Mouse (Mus musculus) liver, postnatal 0 days (tissue): ENCODE measurements at regions not wholly inside any gene's neighbourhood (a gene's known extent, or its start where the extent isn't known, plus 50 kb on each side); places are given as distances from the start of the nearest gene placed in this dataset.

Experiments
- CTCF ChIP-seq: sonication (generic); IDR thresholded peaks from 2 replicates; pipeline ENCODE4 v1.5.1; 2016; ENCODE audit warnings: antibody characterized with exemption, low read depth
- EP300 ChIP-seq: IDR thresholded peaks from 2 replicates; pipeline ENCODE4 v1.6.1; 2016; ENCODE audit warnings: antibody characterized with exemption, low read depth, mild to moderate bottlenecking

GRCm38 (mm10) chr1:194281941-194282340 is 336.1 kb upstream of the Plxna2 start:
- no peak for TF ChIP-seq CTCF
- TF ChIP-seq EP300, result no peak
